Mouse (Mus musculus) common myeloid progenitor, adult 5-6 weeks (primary cell): ENCODE data around the gene Lbh. TPM values are rescaled to one million over a fixed set of nuclear protein-coding genes. Genes with fewer than 3 reads are reported as not detected.
A peak's percentile ranks its signal among the peaks of the same experiment; 100 is the strongest.

Source experiments
- ATAC-seq: replicated peaks from 2 replicates; pipeline ENCODE4 v1.8.0; 2016; ENCODE audit warnings: low read depth, mild to moderate bottlenecking, moderate TSS enrichment, inconsistent platforms; ENCODE audit not compliant: poor library complexity, severe bottlenecking
- total RNA-seq: library from RNA; stranded (forward); fragments of 200-1000, 187-1606 nt; gene quantifications from 2 replicates; pipeline ENCODE4 v1.2.3, GENCODE M21; 2017

Gene Lbh
- total RNA-seq, 1 experiment from 2014 or later: 18.0 TPM

- peak; percentile 73 for ATAC-seq
Observed at GRCm38 (mm10) chr17:72966878-72967277, 48.8 kb downstream of the Lbh start.

GRCm38 (mm10) chr17:72967371-72968175, 49.5 kb downstream of the Lbh start:
- ATAC-seq: 0 out of 2 replicates have a peak, but pooled peaks have one; percentile 16

- no peak for ATAC-seq
Observed at GRCm38 (mm10) chr17:72968666-72969065, 50.6 kb downstream of the Lbh start.

GRCm38 (mm10) chr17:72970631-72971161, 52.6 kb downstream of the Lbh start:
- ATAC-seq: no peak

- no peak for ATAC-seq
Observed at GRCm38 (mm10) chr17:72973041-72973440, 54.9 kb downstream of the Lbh start.

GRCm38 (mm10) chr17:72976258-72977231, 58.4 kb downstream of the Lbh start:
- no peak for ATAC-seq

GRCm38 (mm10) chr17:72977616-72978015, 59.5 kb downstream of the Lbh start:
- ATAC-seq: no peak

- ATAC-seq: no peak
Observed at GRCm38 (mm10) chr17:72982156-72982555, 64.1 kb downstream of the Lbh start.

GRCm38 (mm10) chr17:72983471-72983870, 65.4 kb downstream of the Lbh start:
- ATAC-seq: no peak

GRCm38 (mm10) chr17:72989025-72989424, 70.9 kb downstream of the Lbh start:
- no peak for ATAC-seq

Other genes with a start within 250 kb of the Lbh start
- 17.3 and 21.9 TPM in 2 replicates for gene Ypel5, start 81.9 kb upstream of the Lbh start, total RNA-seq
- 5.7 and 11.1 TPM in 2 replicates for gene Lclat1, start 189.7 kb downstream of the Lbh start, total RNA-seq